Mouse (Mus musculus) CD4-positive helper T cell, adult 2 months (primary cell): ENCODE measurements around the gene Nanos2.

Source experiments
- DNase-seq: peaks from one replicate; pipeline ENCODE4 v3.0.0-alpha.2; 2012; ENCODE audit warnings: low read depth, missing footprints, low spot score

Gene Nanos2

GRCm38 (mm10) chr7:18990601-18991295, 3.5 kb downstream of the Nanos2 start, which contains the start of gene Mypop:
Mypop (plus strand) TSS chr7:18991245.
- peak; percentile 99 for DNase-seq

GRCm38 (mm10) chr7:18991660-18992293, 4.6 kb downstream of the Nanos2 start:
- peak; percentile 41 for DNase-seq

GRCm38 (mm10) chr7:18992294-18992675, 5.1 kb downstream of the Nanos2 start:
- DNase-seq: peak; percentile 24

- DNase-seq: no peak
Measured at GRCm38 (mm10) chr7:18993036-18993435, 5.8 kb downstream of the Nanos2 start.

GRCm38 (mm10) chr7:18998835-18999234, 11.6 kb downstream of the Nanos2 start:
- no peak for DNase-seq

GRCm38 (mm10) chr7:19000421-19000820, 13.2 kb downstream of the Nanos2 start:
- DNase-seq: peak; percentile 36

- DNase-seq: peak; percentile 89
Measured at GRCm38 (mm10) chr7:19001066-19001806, 14.0 kb downstream of the Nanos2 start.

GRCm38 (mm10) chr7:19001807-19002085, 14.5 kb downstream of the Nanos2 start:
- no peak for DNase-seq

- peak; percentile 27 for DNase-seq
Measured at GRCm38 (mm10) chr7:19002115-19002514, 14.9 kb downstream of the Nanos2 start.

- DNase-seq: peak; percentile 84
Measured at GRCm38 (mm10) chr7:19002848-19003498, 15.8 kb downstream of the Nanos2 start.

- peak; percentile 94 for DNase-seq
Measured at GRCm38 (mm10) chr7:19003902-19004630, 16.9 kb downstream of the Nanos2 start, which contains the start of gene Irf2bp1. Irf2bp1 (plus strand) TSS chr7:19004044.

GRCm38 (mm10) chr7:19004631-19005079, 17.5 kb downstream of the Nanos2 start:
- no peak for DNase-seq

GRCm38 (mm10) chr7:19005417-19006121, 18.4 kb downstream of the Nanos2 start:
- DNase-seq: no peak

GRCm38 (mm10) chr7:19006476-19006875, 19.3 kb downstream of the Nanos2 start:
- DNase-seq: peak; percentile 84

- no peak for DNase-seq
Measured at GRCm38 (mm10) chr7:19007026-19007977, 20.1 kb downstream of the Nanos2 start.

- DNase-seq: no peak
Measured at GRCm38 (mm10) chr7:19010581-19010980, 23.4 kb downstream of the Nanos2 start.

- no peak for DNase-seq
Measured at GRCm38 (mm10) chr7:19012025-19012621, 24.9 kb downstream of the Nanos2 start.

- no peak for DNase-seq
Measured at GRCm38 (mm10) chr7:19012882-19013281, 25.7 kb downstream of the Nanos2 start.

- no peak for DNase-seq
Measured at GRCm38 (mm10) chr7:19014452-19014851, 27.3 kb downstream of the Nanos2 start.
